9 mouse cellular contexts compared by ENCODE assay signal in the genomic region with DNA sequence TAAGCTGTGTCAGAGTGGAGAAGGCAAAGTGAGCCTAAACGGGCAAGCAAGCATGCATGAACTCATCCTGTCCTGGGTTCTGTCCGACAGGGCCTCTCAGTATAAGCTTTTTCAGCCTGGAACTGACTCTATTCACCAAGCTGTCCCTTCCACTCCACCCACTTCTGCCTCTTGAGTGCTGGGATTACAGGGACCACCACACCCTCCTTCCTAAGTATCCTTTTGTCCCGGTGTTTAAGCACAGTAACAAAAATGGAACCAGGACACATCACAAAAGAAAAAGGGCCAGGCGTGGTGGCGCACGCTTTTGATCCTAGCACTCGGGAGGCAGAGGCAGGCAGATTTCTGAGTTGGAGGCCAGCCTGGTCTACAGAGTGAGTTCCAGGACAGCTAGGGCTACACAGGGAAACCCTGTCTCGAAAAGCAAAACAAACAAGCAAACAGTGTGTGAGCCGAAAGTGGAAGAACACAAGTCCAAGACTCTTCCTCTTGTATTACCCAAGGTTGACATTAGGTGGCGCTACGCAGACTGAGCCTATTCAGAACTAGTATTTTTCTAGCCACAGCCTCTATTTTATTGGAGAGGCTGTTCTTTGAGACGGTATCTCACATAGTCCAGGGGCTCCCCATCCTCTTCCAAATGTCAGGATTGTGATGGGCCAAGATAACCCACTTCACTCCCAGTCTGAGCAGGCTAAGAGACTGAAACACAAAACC. TPM values are rescaled to one million over a fixed set of nuclear protein-coding genes. Genes with fewer than 3 reads are reported as not detected.
A peak's percentile ranks its signal among the peaks of the same experiment; 100 is the strongest.
DNase-seq lines count a peak whose midpoint lies in the region; ATAC-seq and TF ChIP-seq lines count a peak whose summit lies in the region.
"Had no signal": no experiment of that assay in that cellular context is flagged by ENCODE, and none has a peak within 500 bp of the region (broad histone marks: within the 10 kb centered on the region; RNA-seq: fewer than 3 reads in every experiment).

No protein-coding gene starts in this region.

- DNase-seq in left cerebral cortex, adult 2 months (ENCODE audit: extremely low spot score in 1 of 2, low spot score in 2 of 2) = no peak
- DNase-seq in left cerebral cortex, postnatal 4 days = no peak
- peak; percentile 42 for DNase-seq in embryo, embryonic 11.5 days (ENCODE audit: low read depth, low spot score)
- peak; percentile 40 for DNase-seq in large intestine, adult 2 months (ENCODE audit: low read depth, low spot score)
- DNase-seq in right cerebral cortex, postnatal 4 days = peak; percentile 21
- no peak for DNase-seq in ovary, adult 18-20 months (ENCODE audit: low spot score)

- TF ChIP-seq POLR2A in ES-Bruce4 (IDR thresholded peaks at IDR 0.05; ENCODE audit: insufficient read depth, low read length) = no peak

- ATAC-seq in activated CD4-positive, CD25-positive, alpha-beta regulatory T cell, adult 4 months = peak; percentile 40

- H3K27me3 ChIP-seq in ES-Bruce4 (ENCODE audit: control insufficient read depth, insufficient read depth, low read length, poor library complexity, severe bottlenecking) = no peaks in the 10 kb centered on the region
- H3K27me3 ChIP-seq: midbrain, embryonic 12.5 days had no signal

- peak; percentile 78 for TF ChIP-seq CTCF in left cerebral cortex, adult 2 months (IDR thresholded peaks at IDR 0.05)
- peak; percentile 14 for TF ChIP-seq CTCF in ES-Bruce4 (IDR thresholded peaks at IDR 0.05; ENCODE audit: low read depth, low read length)

- H3K4me1 ChIP-seq in ES-Bruce4 (ENCODE audit: control insufficient read depth, insufficient read depth, low read length) = no peaks in the 10 kb centered on the region
- H3K4me1 ChIP-seq: midbrain, embryonic 12.5 days had no signal

- TF ChIP-seq EP300 in ES-Bruce4 (IDR thresholded peaks at IDR 0.05; ENCODE audit: insufficient read depth, low read depth, low read length) = no peak

- 56% methylated on average over 12 of the region's 12 CpGs for WGBS in large intestine, adult 2 months

- H3K9me3 ChIP-seq in ES-Bruce4 (replicated peaks; ENCODE audit: control insufficient read depth, insufficient read depth, low read length, poor library complexity, severe bottlenecking) = no peaks in the 10 kb centered on the region
- H3K9me3 ChIP-seq: midbrain, embryonic 12.5 days had no signal

- no peak overlapping the region for H3K4me3 ChIP-seq in left cerebral cortex, adult 2 months
- no peak overlapping the region for H3K4me3 ChIP-seq in ES-Bruce4 (ENCODE audit: low read depth, low read length)
- H3K4me3 ChIP-seq: midbrain, embryonic 12.5 days had no signal

- H3K27ac ChIP-seq in left cerebral cortex, adult 2 months = no peak overlapping the region
- H3K27ac ChIP-seq in ES-Bruce4 (ENCODE audit: insufficient read depth, low read length) = peak overlapping the region; percentile 60
- H3K27ac ChIP-seq: midbrain, embryonic 12.5 days had no signal

- intact Hi-C loops in left cerebral cortex, adult 2 months (cut with DNase I) = no loop called here
- intact Hi-C loops in left cerebral cortex, postnatal 4 days (cut with DNase I) = loop anchor here (5.0 kb wide), 1 partner anchor 47 kb away; no protein-coding TSS in a partner anchor

- no peak overlapping the region for H3K9ac ChIP-seq in ES-Bruce4 (ENCODE audit: low read depth, poor library complexity, severe bottlenecking)
- H3K9ac ChIP-seq: midbrain, embryonic 12.5 days had no signal

- H3K36me3 ChIP-seq in ES-Bruce4 (ENCODE audit: control insufficient read depth, insufficient read depth, low read length, poor library complexity, severe bottlenecking) = peaks cover 5% of the 10 kb centered on the region; the same call in 1 of the 2 replicates

RNA-seq across cellular contexts. Expression of a gene that starts 39.7 kb away (rescaled TPM):
- 10 to 100 TPM; 15.6 to 16.4 TPM for total RNA-seq in left cerebral cortex, adult 2 months (2021)
- 10 to 100 TPM; 12.7 to 13.0 TPM for total RNA-seq in left cerebral cortex, postnatal 4 days (2021)
- polyA plus RNA-seq in ES-Bruce4 (2011; ENCODE audit: insufficient read depth, insufficient read length, low read depth, missing spikeins) = 133 and 137 TPM in 2 replicates
- 10 to 100 TPM; 20.9 to 25.0 TPM for polyA plus RNA-seq in activated CD4-positive, CD25-positive, alpha-beta regulatory T cell, adult 4 months (2017; shearing (Covaris generic))
- polyA plus RNA-seq in large intestine, adult 2 months (2012; rRNA removed) = 33.1 and 43.2 TPM in 2 replicates

RNA-seq across cellular contexts. Expression of a gene that starts 49.0 kb away (rescaled TPM):
- 10 to 100 TPM; 42.2 to 45.1 TPM for total RNA-seq in left cerebral cortex, adult 2 months (2021)
- total RNA-seq in left cerebral cortex, postnatal 4 days (2021) = 10 to 100 TPM; 34.5 to 36.2 TPM
- 166 and 170 TPM in 2 replicates for polyA plus RNA-seq in ES-Bruce4 (2011; ENCODE audit: insufficient read depth, insufficient read length, low read depth, missing spikeins)
- 10 to 100 TPM; 44.1 to 53.3 TPM for polyA plus RNA-seq in activated CD4-positive, CD25-positive, alpha-beta regulatory T cell, adult 4 months (2017; shearing (Covaris generic))
- 22.7 and 36.6 TPM in 2 replicates for polyA plus RNA-seq in large intestine, adult 2 months (2012; rRNA removed)

RNA-seq across cellular contexts. Expression of a gene that starts 53.9 kb away (rescaled TPM):
- total RNA-seq in left cerebral cortex, adult 2 months (2021) = 10 to 100 TPM; 36.2 to 37.1 TPM
- total RNA-seq in left cerebral cortex, postnatal 4 days (2021) = 1 to 10 TPM; 5.9 to 7.9 TPM
- 24.3 and 30.9 TPM in 2 replicates for polyA plus RNA-seq in ES-Bruce4 (2011; ENCODE audit: insufficient read depth, insufficient read length, low read depth, missing spikeins)
- under 1 TPM in 1 of 2 experiments, not detected in 1; 0.26 TPM for polyA plus RNA-seq in activated CD4-positive, CD25-positive, alpha-beta regulatory T cell, adult 4 months (2017; shearing (Covaris generic))
- 2.0 and 3.3 TPM in 2 replicates for polyA plus RNA-seq in large intestine, adult 2 months (2012; rRNA removed)

RNA-seq across cellular contexts. Expression of a gene that starts 57.3 kb away (rescaled TPM):
- 1,000 to 10,000 TPM; 1,628 to 1,633 TPM for total RNA-seq in left cerebral cortex, adult 2 months (2021)
- total RNA-seq in left cerebral cortex, postnatal 4 days (2021) = 1,000 to 10,000 TPM; 1,302 to 1,309 TPM
- polyA plus RNA-seq in ES-Bruce4 (2011; ENCODE audit: insufficient read depth, insufficient read length, low read depth, missing spikeins) = 1,323 and 1,329 TPM in 2 replicates
- polyA plus RNA-seq in activated CD4-positive, CD25-positive, alpha-beta regulatory T cell, adult 4 months (2017; shearing (Covaris generic)) = 100 to 1,000 TPM; 413 to 469 TPM
- 3,352 and 4,281 TPM in 2 replicates for polyA plus RNA-seq in large intestine, adult 2 months (2012; rRNA removed)

Comparison
In these comparisons a context has a peak if more than half of its experiments do, and no peak if none do; other contexts are left out.
1. DNase-seq: peak in embryo, embryonic 11.5 days (single experiment), large intestine, adult 2 months (single experiment) and right cerebral cortex, postnatal 4 days (single experiment); none in left cerebral cortex, adult 2 months (0 of 2), left cerebral cortex, postnatal 4 days (single experiment) and ovary, adult 18-20 months (single experiment).